Mouse (Mus musculus) MEL (cell line): Measurements from ENCODE around the gene Tmprss4. TPM values are rescaled to one million over a fixed set of nuclear protein-coding genes. Genes with fewer than 3 reads are reported as not detected.

Source experiments
- DNase-seq: peaks from one replicate; pipeline ENCODE4 v3.0.0; 2011; ENCODE audit warnings: low read depth, low spot score
- H3K27ac ChIP-seq: 2 replicates; pipeline ENCODE4 v1.5.1; 2012; ENCODE audit warnings: low read depth, mild to moderate bottlenecking, control low read depth, low read length, moderate library complexity; ENCODE audit not compliant: control insufficient read depth
- H3K27me3 ChIP-seq, 2 experiments: fragments of 150-350 bp in 1 of 2; sonication (generic) in 1 of 2; 2 replicates each; pipeline ENCODE4 v1.6.1; 2012; ENCODE audit warnings: low read length in 2 of 2, mild to moderate bottlenecking in 2 of 2, improper control_type of control experiment in 1 of 2, moderate library complexity in 1 of 2; ENCODE audit not compliant: insufficient read depth in 2 of 2, control insufficient read depth in 1 of 2
- H3K36me3 ChIP-seq, 2 experiments: 2 replicates each; pipeline ENCODE4 v1.6.1; 2012 to 2014; ENCODE audit warnings: low read length in 2 of 2, improper control_type of control experiment in 1 of 2, inconsistent platforms in 1 of 2, mild to moderate bottlenecking in 1 of 2; ENCODE audit not compliant: insufficient read depth in 2 of 2, control insufficient read depth in 1 of 2
- H3K4me1 ChIP-seq, 2 experiments: fragments of 150-350 bp in 1 of 2; sonication (generic) in 1 of 2; 2 replicates each; pipeline ENCODE4 v1.6.1; 2012; ENCODE audit warnings: low read length in 2 of 2, improper control_type of control experiment in 1 of 2, mild to moderate bottlenecking in 1 of 2; ENCODE audit not compliant: insufficient read depth in 2 of 2, control insufficient read depth in 1 of 2
- H3K4me3 ChIP-seq, 2 experiments: fragments of 150-350 bp in 1 of 2; sonication (generic) in 1 of 2; 2 replicates each; pipeline ENCODE4 v1.5.1; 2012; ENCODE audit warnings: low read depth in 2 of 2, low read length in 2 of 2, mild to moderate bottlenecking in 2 of 2, moderate library complexity in 2 of 2, control low read depth in 1 of 2, improper control_type of control experiment in 1 of 2; ENCODE audit not compliant: control insufficient read depth in 1 of 2, insufficient read depth in 1 of 2
- H3K79me2 ChIP-seq: 2 replicates; pipeline ENCODE4 v1.6.1; 2012; ENCODE audit warnings: mild to moderate bottlenecking, low read length, moderate library complexity; ENCODE audit not compliant: control insufficient read depth, poor library complexity, insufficient read depth
- H3K9ac ChIP-seq: 2 replicates; pipeline ENCODE4 v1.6.1; 2012; ENCODE audit warnings: low read depth, mild to moderate bottlenecking, control low read depth, low read length, moderate library complexity; ENCODE audit not compliant: control insufficient read depth, poor library complexity, severe bottlenecking
- H3K9me3 ChIP-seq: fragments of 150-350 bp; sonication (generic); replicated peaks from 2 replicates; pipeline ENCODE4 v1.6.1; 2012; ENCODE audit warnings: mild to moderate bottlenecking, low read length, improper control_type of control experiment, moderate library complexity; ENCODE audit not compliant: insufficient read depth
- CHD1 ChIP-seq: IDR thresholded peaks from 2 replicates; pipeline ENCODE4 v1.6.1; 2012; ENCODE audit warnings: low read depth, mild to moderate bottlenecking, inconsistent platforms, low read length, improper control_type of control experiment
- CHD2 ChIP-seq: IDR thresholded peaks from 2 replicates; pipeline ENCODE4 v1.6.1; 2011; ENCODE audit warnings: low read length, improper control_type of control experiment
- CTCF ChIP-seq, 3 experiments: IDR thresholded peaks in 2 of 3; conservative IDR thresholded peaks in 1 of 3; 2 replicates each; pipeline ENCODE4 v1.5.1; 2011 to 2012; ENCODE audit warnings: low read length in 3 of 3, low read depth in 2 of 3, mild to moderate bottlenecking in 2 of 3, improper control_type of control experiment in 1 of 3, inconsistent platforms in 1 of 3, mixed read lengths in 1 of 3, moderate library complexity in 1 of 3; ENCODE audit not compliant: control insufficient read depth in 1 of 3, insufficient read depth in 1 of 3, poor library complexity in 1 of 3, severe bottlenecking in 1 of 3
- E2F4 ChIP-seq: IDR thresholded peaks from 2 replicates; pipeline ENCODE4 v1.6.1; 2011; ENCODE audit warnings: low read depth, low read length, improper control_type of control experiment, borderline replicate concordance
- ELF1 ChIP-seq: IDR thresholded peaks from 2 replicates; pipeline ENCODE4 v1.6.1; 2014; ENCODE audit warnings: low read depth, mild to moderate bottlenecking, inconsistent platforms, low read length, improper control_type of control experiment, moderate library complexity
- EP300 ChIP-seq, 2 experiments: IDR thresholded peaks; 2 replicates each; pipeline ENCODE4 v1.6.1; 2011; ENCODE audit warnings: improper control_type of control experiment in 2 of 2, low read length in 2 of 2, low read depth in 1 of 2, mild to moderate bottlenecking in 1 of 2
- HCFC1 ChIP-seq: IDR thresholded peaks from 2 replicates; pipeline ENCODE4 v1.6.1; 2012; ENCODE audit warnings: low read depth, mild to moderate bottlenecking, inconsistent platforms, low read length, improper control_type of control experiment, moderate library complexity
- KAT2A ChIP-seq: conservative IDR thresholded peaks from 2 replicates; pipeline ENCODE4 v1.6.1; 2012; ENCODE audit warnings: low read depth, low read length, improper control_type of control experiment, inconsistent platforms
- MAFK ChIP-seq: IDR thresholded peaks from 2 replicates; pipeline ENCODE4 v1.6.1; 2011; ENCODE audit warnings: low read depth, mild to moderate bottlenecking, low read length, improper control_type of control experiment, borderline replicate concordance
- MAZ ChIP-seq: IDR thresholded peaks from 2 replicates; pipeline ENCODE4 v1.6.1; 2012; ENCODE audit warnings: low read depth, mild to moderate bottlenecking, inconsistent platforms, low read length, improper control_type of control experiment
- NRF1 ChIP-seq: IDR thresholded peaks from 2 replicates; pipeline ENCODE4 v1.6.1; 2014; ENCODE audit warnings: low read depth, mild to moderate bottlenecking, inconsistent platforms, low read length, improper control_type of control experiment, moderate library complexity; ENCODE audit not compliant: poor library complexity, insufficient read depth, severe bottlenecking
- POLR2A ChIP-seq, 2 experiments: IDR thresholded peaks; 2 replicates each; pipeline ENCODE4 v1.6.1; 2011 to 2012; ENCODE audit warnings: low read length in 2 of 2, mild to moderate bottlenecking in 2 of 2, control low read depth in 1 of 2, improper control_type of control experiment in 1 of 2, low read depth in 1 of 2, moderate library complexity in 1 of 2; ENCODE audit not compliant: control insufficient read depth in 1 of 2, insufficient read depth in 1 of 2, poor library complexity in 1 of 2
- POLR2AphosphoS5 ChIP-seq: IDR thresholded peaks from 2 replicates; pipeline ENCODE4 v1.6.1; 2012; ENCODE audit warnings: low read depth, borderline replicate concordance, mild to moderate bottlenecking, inconsistent platforms, low read length, moderate library complexity, mixed read lengths
- RCOR1 ChIP-seq: IDR thresholded peaks from 2 replicates; pipeline ENCODE4 v1.6.1; 2012; ENCODE audit warnings: low read depth, mild to moderate bottlenecking, inconsistent platforms, low read length, improper control_type of control experiment
- SIN3A ChIP-seq: IDR thresholded peaks from 2 replicates; pipeline ENCODE4 v1.6.1; 2012; ENCODE audit warnings: low read length, improper control_type of control experiment, inconsistent platforms
- SMC3 ChIP-seq: IDR thresholded peaks from 2 replicates; pipeline ENCODE4 v1.6.1; 2011; ENCODE audit warnings: low read depth, low read length, improper control_type of control experiment
- TCF12 ChIP-seq: IDR thresholded peaks from 2 replicates; pipeline ENCODE4 v1.6.1; 2014; ENCODE audit warnings: low read depth, mild to moderate bottlenecking, inconsistent platforms, low read length, improper control_type of control experiment, moderate library complexity
- UBTF ChIP-seq: IDR thresholded peaks from 2 replicates; pipeline ENCODE4 v1.6.1; 2012; ENCODE audit warnings: low read depth, mild to moderate bottlenecking, inconsistent platforms, low read length, improper control_type of control experiment, moderate library complexity, borderline replicate concordance; ENCODE audit not compliant: insufficient read depth
- USF1 ChIP-seq: IDR thresholded peaks from 2 replicates; pipeline ENCODE4 v1.6.1; 2014; ENCODE audit warnings: low read depth, mild to moderate bottlenecking, inconsistent platforms, low read length, improper control_type of control experiment, moderate library complexity
- ZC3H11A ChIP-seq: IDR thresholded peaks from 2 replicates; pipeline ENCODE4 v1.6.1; 2012; ENCODE audit warnings: low read depth, mild to moderate bottlenecking, inconsistent platforms, low read length, improper control_type of control experiment
- ZKSCAN1 ChIP-seq: IDR thresholded peaks from 2 replicates; pipeline ENCODE4 v1.6.1; 2012; ENCODE audit warnings: low read depth, mild to moderate bottlenecking, inconsistent platforms, low read length, improper control_type of control experiment, moderate library complexity
- ZNF384 ChIP-seq: IDR thresholded peaks from 2 replicates; pipeline ENCODE4 v1.6.1; 2012; ENCODE audit warnings: low read depth, mild to moderate bottlenecking, inconsistent platforms, low read length, improper control_type of control experiment
- polyA plus RNA-seq, 2 experiments: library from polyadenylated mRNA; stranded (reverse) in 1 of 2; unstranded in 1 of 2; fragments of >175 nt in 1 of 2; fragments of >200 nt in 1 of 2; gene quantifications; 2 replicates each; pipeline versions ENCODE4 v1.2.1 to v1.2.4; 2012; ENCODE audit warnings: low replicate concordance in 2 of 2, low read depth in 1 of 2; ENCODE audit not compliant: insufficient read length in 2 of 2, insufficient read depth in 1 of 2, missing spikeins in 1 of 2
- total RNA-seq: library from RNA; depleted of rRNA; stranded (reverse); fragments of 300-350 nt; gene quantifications from 2 replicates; pipeline ENCODE4 v1.2.3, GENCODE M21; 2012

Gene Tmprss4
- total and polyA plus RNA-seq, 3 experiments = not detected

- H3K79me2 ChIP-seq = no peaks in the 10 kb centered on the region
- no peaks in the 10 kb centered on the region; a peak in 1 of 4 replicates for H3K4me1 ChIP-seq
- no peak for DNase-seq
- peaks cover 4% of the 10 kb centered on the region in 2 experiments; a peak in 3 of 4 replicates for H3K27me3 ChIP-seq
- no peak for TF ChIP-seq ZNF384
- TF ChIP-seq ELF1 = no peak
- no peak for TF ChIP-seq CTCF (IDR thresholded peaks at IDR 0.05 in 2 of 3, conservative IDR thresholded peaks at IDR 0.05 in 1 of 3; ENCODE audit: control insufficient read depth in 1 of 3, insufficient read depth in 1 of 3, low read depth in 2 of 3, low read length in 3 of 3, poor library complexity in 1 of 3, severe bottlenecking in 1 of 3)
- no peak for TF ChIP-seq CHD1
- TF ChIP-seq MAFK = no peak
- TF ChIP-seq KAT2A = no peak
- no peak for TF ChIP-seq SMC3
- no peak for TF ChIP-seq TCF12
- TF ChIP-seq MAZ = no peak
- no peak for TF ChIP-seq POLR2A (IDR thresholded peaks at IDR 0.05; ENCODE audit: control insufficient read depth in 1 of 2, insufficient read depth in 1 of 2, low read depth in 1 of 2, low read length in 2 of 2, poor library complexity in 1 of 2)
- TF ChIP-seq, all 39 proteins: peak for 0
- Histone ChIP-seq H3K27ac (no peak overlapping the region), H3K9ac (no peak overlapping the region), H3K4me3 (no peak overlapping the region), H3K9me3 (no peaks in the 10 kb centered on the region), H3K36me3 (no peaks in the 10 kb centered on the region)
These were observed 37.5 kb upstream of the Tmprss4 start for GRCm38 (mm10) chr9:45241397-45241796.

- no peaks in the 10 kb centered on the region for H3K9me3 ChIP-seq
- TF ChIP-seq MAZ = no peak
- TF ChIP-seq ZKSCAN1 = no peak
- TF ChIP-seq CHD2 = no peak
- TF ChIP-seq HCFC1 = no peak
- no peak for TF ChIP-seq MAFK
- no peak for TF ChIP-seq ELF1
- no peak for TF ChIP-seq EP300 (IDR thresholded peaks at IDR 0.05; ENCODE audit: low read depth in 1 of 2, low read length in 2 of 2)
- no peak for TF ChIP-seq SIN3A
- no peak for TF ChIP-seq RCOR1
- no peak for TF ChIP-seq E2F4
- no peak for TF ChIP-seq NRF1
- no peak for TF ChIP-seq KAT2A
- no peak for TF ChIP-seq USF1
- no peak for TF ChIP-seq TCF12
- no peak for TF ChIP-seq ZNF384
- no peak for TF ChIP-seq POLR2AphosphoS5
- TF ChIP-seq UBTF = no peak
- TF ChIP-seq ZC3H11A = no peak
- peaks cover 0 to 9% of the 10 kb centered on the region in 2 experiments; a peak in 2 of 4 replicates for H3K36me3 ChIP-seq
- no peak overlapping the region for H3K4me3 ChIP-seq
- H3K4me1 ChIP-seq = peaks cover 10 to 12% of the 10 kb centered on the region in 2 experiments
- H3K27me3 ChIP-seq = peaks cover 4% of the 10 kb centered on the region in 2 experiments; a peak in 3 of 4 replicates
- no peak overlapping the region for H3K9ac ChIP-seq
- H3K79me2 ChIP-seq = no peaks in the 10 kb centered on the region
- no peak overlapping the region for H3K27ac ChIP-seq
- no peak for DNase-seq
These were observed 32.9 kb upstream of the Tmprss4 start for GRCm38 (mm10) chr9:45236744-45237143.
